Mouse (Mus musculus) stomach, embryonic 15.5 days (tissue): ENCODE data around the gene Olfr509. TPM values are rescaled to one million over a fixed set of nuclear protein-coding genes. Genes with fewer than 3 reads are reported as not detected.
A peak's percentile ranks its signal among the peaks of the same experiment; 100 is the strongest.
"Not testable (repeated sequence)": the region's sequence is repeated elsewhere in the genome, so short reads cannot be mapped to it uniquely, and the experiment has no call there.

Experiments used
- ATAC-seq: fragments of 200-750 bp; cut with Nextera tagmentation; 2 replicates; pipeline ENCODE4 v1.8.0; 2017; ENCODE audit warnings: low read depth, moderate number of reproducible peaks, moderate TSS enrichment; ENCODE audit not compliant: insufficient read depth, low FRiP score
- H3K27ac ChIP-seq: fragments of 300-500 bp; sonication (generic); 2 replicates; pipeline ENCODE4 v1.5.1; 2015; ENCODE audit warnings: mild to moderate bottlenecking, inconsistent platforms
- H3K27me3 ChIP-seq: fragments of 300-500 bp; sonication (generic); replicated peaks from 2 replicates; pipeline ENCODE4 v1.6.1; 2015; ENCODE audit warnings: inconsistent platforms
- H3K36me3 ChIP-seq: fragments of 300-500 bp; sonication (generic); 2 replicates; pipeline ENCODE4 v1.6.1; 2015; ENCODE audit warnings: inconsistent platforms
- H3K4me1 ChIP-seq: fragments of 300-500 bp; sonication (generic); 2 replicates; pipeline ENCODE4 v1.6.1; 2015; ENCODE audit warnings: inconsistent platforms
- H3K4me2 ChIP-seq: fragments of 300-500 bp; sonication (generic); 2 replicates; pipeline ENCODE4 v1.6.1; 2015; ENCODE audit warnings: mild to moderate bottlenecking, inconsistent platforms
- H3K4me3 ChIP-seq: fragments of 300-500 bp; sonication (generic); replicated peaks from 2 replicates; pipeline ENCODE4 v1.5.1; 2015; ENCODE audit warnings: inconsistent platforms
- H3K9ac ChIP-seq: fragments of 300-500 bp; sonication (generic); 2 replicates; pipeline ENCODE4 v1.6.1; 2015; ENCODE audit warnings: inconsistent platforms
- H3K9me3 ChIP-seq: fragments of 300-500 bp; sonication (generic); 2 replicates; pipeline ENCODE4 v1.6.1; 2016; ENCODE audit warnings: inconsistent platforms
- WGBS: fragments of 180-500 bp; shearing (Covaris S2); methylation state at CpG from one replicate; pipeline ENCODE4 v1.1.7; 2015; 5-methylcytosine and 5-hydroxymethylcytosine counted together
- polyA plus RNA-seq: library from polyadenylated mRNA; unstranded; fragments of >200 nt; fragmentation: Nextera tagmentation; extraction: Ambion mirVana; gene quantifications from 2 replicates; pipeline ENCODE4 v1.2.1, GENCODE M21; 2015

Gene Olfr509
- not detected in 2 replicates for polyA plus RNA-seq

DNA sequence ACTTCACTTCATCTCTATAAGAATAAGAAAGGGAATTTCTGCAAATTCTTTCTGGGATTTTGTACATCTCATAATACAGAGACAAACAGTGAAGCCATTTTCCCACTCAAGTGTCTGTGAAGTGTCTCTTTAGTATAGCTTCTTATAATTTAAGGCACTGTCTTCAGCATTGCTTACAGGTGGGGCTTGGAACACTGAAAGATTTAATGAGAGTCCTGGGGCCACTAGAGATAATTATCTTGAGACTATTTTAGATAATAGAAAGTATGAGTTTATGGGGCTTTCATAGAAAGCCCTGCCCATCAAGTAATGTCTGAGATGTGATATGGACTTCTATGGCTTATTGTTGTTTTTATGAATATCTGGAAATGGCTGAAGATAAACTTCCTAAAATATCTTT lies at the start of gene Olfr509:
Gene Olfr509, minus strand, starts transcription at position 101 of the 400 bp plus-strand sequence.
- no peaks in the 10 kb centered on the region for H3K36me3 ChIP-seq
- H3K9ac ChIP-seq, result no peak within 1 kb of the TSS
- no peak within 1 kb of the TSS for H3K4me3 ChIP-seq
- no peaks in the 10 kb centered on the region for H3K27me3 ChIP-seq
- no peak within 1 kb of the TSS for H3K4me2 ChIP-seq
- ATAC-seq, result no peak
- no peaks in the 10 kb centered on the region for H3K9me3 ChIP-seq
- H3K27ac ChIP-seq, result no peak within 1 kb of the TSS
- no peaks in the 10 kb centered on the region for H3K4me1 ChIP-seq

DNA sequence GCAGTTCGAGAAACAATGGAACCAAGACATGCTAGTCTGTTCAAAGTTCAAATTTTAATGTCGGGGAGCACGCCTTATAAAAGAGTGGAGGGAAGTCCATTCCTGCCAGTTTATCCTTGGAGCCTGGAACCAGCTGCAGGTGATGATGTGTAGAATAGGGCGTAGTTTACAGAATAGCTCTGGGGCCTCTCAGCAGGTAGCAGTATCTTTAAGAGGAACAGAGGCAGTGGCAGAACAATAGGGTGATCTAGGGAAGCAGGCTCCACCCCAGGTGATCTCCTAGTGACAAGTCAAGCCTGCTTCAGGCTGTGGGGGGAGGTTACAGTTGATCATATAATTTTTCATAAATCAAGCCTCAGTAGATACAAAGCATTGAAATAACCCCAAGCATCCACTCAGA lies 27.2 kb upstream of the Olfr509 start:
- H3K9me3 ChIP-seq, result no peaks in the 10 kb centered on the region
- H3K4me3 ChIP-seq, result no peak overlapping the region
- no peaks in the 10 kb centered on the region for H3K27me3 ChIP-seq
- 77% methylated on average over 4 of the region's 4 CpGs for WGBS
- ATAC-seq, result no peak
- no peak overlapping the region for H3K27ac ChIP-seq
- H3K4me1 ChIP-seq, result no peaks in the 10 kb centered on the region
- no peaks in the 10 kb centered on the region for H3K36me3 ChIP-seq
- no peak overlapping the region for H3K4me2 ChIP-seq
- H3K9ac ChIP-seq, result no peak overlapping the region

DNA sequence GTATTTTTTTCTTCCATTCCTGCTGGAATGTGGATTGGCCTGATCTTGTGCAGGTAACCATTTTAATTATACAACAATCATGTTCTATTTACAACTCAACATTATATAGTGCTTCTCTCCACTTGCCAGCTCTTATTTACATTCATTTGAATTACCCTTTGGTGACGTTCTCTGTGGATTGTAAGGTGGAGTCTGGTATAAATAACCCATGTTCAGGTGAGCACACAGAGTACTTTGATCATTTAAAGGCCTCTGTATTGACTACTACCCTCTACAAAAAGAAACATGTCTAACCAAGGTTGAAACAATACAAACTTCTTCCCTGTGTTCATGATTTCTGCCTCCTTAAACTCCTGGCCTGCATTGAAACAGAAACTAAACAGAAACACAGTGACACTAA lies 19.4 kb upstream of the Olfr509 start:
- Histone ChIP-seq H3K4me3 (no peak overlapping the region), H3K4me1 (no peaks in the 10 kb centered on the region), H3K27ac (no peak overlapping the region), H3K9me3 (no peaks in the 10 kb centered on the region), H3K4me2 (no peak overlapping the region), H3K27me3 (no peaks in the 10 kb centered on the region), H3K9ac (no peak overlapping the region), H3K36me3 (no peaks in the 10 kb centered on the region)
- 63% methylated on average over 1 of the region's 1 CpGs for WGBS
- ATAC-seq, result no peak

DNA sequence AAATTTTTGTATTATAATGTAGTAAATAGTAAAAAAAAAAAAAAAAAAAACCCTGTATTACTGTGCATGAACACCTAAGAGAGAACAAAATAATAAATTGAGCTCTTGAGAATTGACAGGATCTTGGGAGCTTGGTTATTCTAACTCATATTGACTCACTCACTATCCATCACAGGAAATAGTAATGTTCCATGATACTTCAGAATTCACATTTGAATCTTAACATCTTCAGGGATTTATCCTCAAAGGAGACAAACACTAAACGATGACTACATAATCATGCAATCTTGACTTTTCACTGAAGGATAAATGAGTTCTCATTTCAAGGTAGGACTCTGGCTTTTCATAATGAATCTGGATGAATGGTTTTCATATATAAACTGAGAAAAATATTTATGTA lies 14.4 kb upstream of the Olfr509 start, which contains the start of gene Olfr510:
Gene Olfr510, plus strand, starts transcription at position 301 of the 400 bp plus-strand sequence.
- 89% methylated on average over 1 of the region's 1 CpGs for WGBS
- Histone ChIP-seq H3K9ac (no peak within 1 kb of the TSS), H3K36me3 (no peaks in the 10 kb centered on the region), H3K4me3 (no peak within 1 kb of the TSS), H3K4me1 (no peaks in the 10 kb centered on the region), H3K27ac (no peak within 1 kb of the TSS), H3K27me3 (no peaks in the 10 kb centered on the region), H3K4me2 (no peak within 1 kb of the TSS), H3K9me3 (no peaks in the 10 kb centered on the region)
- no peak for ATAC-seq

DNA sequence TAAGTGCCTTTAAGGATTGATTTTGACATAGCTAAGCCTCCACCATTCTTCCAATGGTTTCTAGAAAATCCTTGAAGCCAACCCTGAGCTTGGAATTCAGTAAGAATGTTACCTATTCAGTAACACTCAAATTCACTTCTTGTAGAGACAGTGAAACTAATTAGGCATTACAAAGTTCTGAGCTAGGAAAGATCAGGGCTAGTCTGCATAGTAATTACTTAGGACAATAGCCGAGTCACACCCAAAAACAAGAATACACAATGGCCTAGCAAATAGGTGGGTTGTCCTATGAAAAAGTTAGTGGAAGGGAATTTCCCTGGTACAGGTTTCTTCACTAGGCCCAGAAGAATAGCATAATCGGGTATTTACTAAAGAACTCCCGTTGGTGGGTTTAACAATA lies 10.7 kb upstream of the Olfr509 start:
- Histone ChIP-seq H3K4me2 (no peak overlapping the region), H3K4me1 (no peaks in the 10 kb centered on the region), H3K9me3 (no peaks in the 10 kb centered on the region), H3K4me3 (no peak overlapping the region), H3K9ac (no peak overlapping the region), H3K27me3 (no peaks in the 10 kb centered on the region), H3K36me3 (no peaks in the 10 kb centered on the region), H3K27ac (no peak overlapping the region)
- ATAC-seq, result no peak
- WGBS, result 83% methylated on average over 3 of the region's 3 CpGs

DNA sequence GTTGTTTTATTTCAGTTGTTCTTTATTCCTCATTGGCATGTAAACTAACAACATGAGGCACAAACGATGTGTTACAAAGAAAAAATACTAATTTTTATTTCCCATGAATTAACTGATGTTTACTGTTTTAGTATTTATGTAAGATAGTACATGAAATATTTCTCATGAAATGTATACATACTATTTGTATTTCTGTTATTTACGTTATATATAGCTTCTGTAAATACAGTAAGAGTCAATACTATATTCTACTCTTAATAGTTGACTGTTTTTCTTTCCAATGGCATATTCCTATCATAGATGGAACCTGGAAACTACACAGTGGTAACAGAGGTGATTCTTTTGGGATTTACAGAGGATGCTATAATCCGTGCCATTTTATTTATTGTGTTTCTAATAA lies 22.0 kb downstream of the Olfr509 start, which contains the start of gene Olfr508:
Gene Olfr508, plus strand, starts transcription at position 301 of the 400 bp plus-strand sequence.
- no peak within 1 kb of the TSS for H3K4me2 ChIP-seq
- no peaks in the 10 kb centered on the region for H3K9me3 ChIP-seq
- H3K9ac ChIP-seq, result no peak within 1 kb of the TSS
- H3K4me1 ChIP-seq, result no peaks in the 10 kb centered on the region
- 81% methylated on average over 3 of the region's 3 CpGs for WGBS
- no peak within 1 kb of the TSS for H3K27ac ChIP-seq
- no peaks in the 10 kb centered on the region for H3K27me3 ChIP-seq
- no peaks in the 10 kb centered on the region for H3K36me3 ChIP-seq
- no peak for ATAC-seq
- H3K4me3 ChIP-seq, result no peak within 1 kb of the TSS

DNA sequence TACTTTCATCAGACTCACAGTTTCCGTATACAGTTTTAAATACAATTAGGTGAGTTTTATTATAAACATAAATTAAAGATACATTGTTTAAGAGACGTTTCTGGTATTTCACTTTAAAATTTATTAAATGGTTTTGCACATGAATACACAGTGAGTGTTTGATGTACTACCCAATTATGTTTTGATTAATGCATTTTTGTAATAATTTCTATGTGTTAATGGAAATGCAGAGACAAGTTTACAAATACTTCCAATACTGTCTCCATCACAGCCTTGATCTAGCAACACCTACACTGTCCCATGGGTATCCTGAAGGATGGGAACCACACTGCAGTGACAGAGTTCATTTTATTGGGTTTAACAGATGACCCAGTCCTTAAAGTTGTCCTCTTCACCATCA lies 30.2 kb downstream of the Olfr509 start, which contains the start of gene Olfr507:
Gene Olfr507, plus strand, starts transcription at position 301 of the 400 bp plus-strand sequence.
- no peaks in the 10 kb centered on the region for H3K9me3 ChIP-seq
- no peaks in the 10 kb centered on the region for H3K27me3 ChIP-seq
- H3K9ac ChIP-seq, result no peak within 1 kb of the TSS
- no peak within 1 kb of the TSS for H3K4me2 ChIP-seq
- H3K4me1 ChIP-seq, result no peaks in the 10 kb centered on the region
- no peak within 1 kb of the TSS for H3K4me3 ChIP-seq
- H3K27ac ChIP-seq, result no peak within 1 kb of the TSS
- WGBS, result 72% methylated on average over 2 of the region's 2 CpGs
- H3K36me3 ChIP-seq, result no peaks in the 10 kb centered on the region
- ATAC-seq, result no peak

DNA sequence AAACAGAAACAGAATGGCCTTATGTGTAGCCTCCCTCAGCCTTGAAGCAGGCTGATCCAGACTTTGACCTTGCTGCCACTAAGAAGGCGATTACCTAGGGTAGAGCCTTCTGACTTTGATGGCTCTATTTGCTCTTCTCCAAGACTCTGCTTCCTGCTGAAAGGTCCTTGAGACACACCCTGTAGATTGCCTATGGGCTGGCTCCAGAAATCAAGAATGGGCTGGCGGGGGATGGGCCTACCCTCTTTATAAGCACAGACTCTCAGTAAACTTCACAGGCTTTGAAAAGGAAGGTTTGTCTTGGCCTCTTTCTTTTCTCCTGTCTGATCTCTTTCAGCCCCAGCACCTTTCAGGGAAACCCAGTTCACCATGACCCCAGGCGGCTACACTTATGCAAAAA lies 34.9 kb downstream of the Olfr509 start:
- ATAC-seq, result peak; percentile 60
- not testable (repeated sequence) for H3K4me2 ChIP-seq, H3K36me3 ChIP-seq, H3K9ac ChIP-seq, H3K27me3 ChIP-seq, H3K9me3 ChIP-seq, H3K4me3 ChIP-seq, H3K4me1 ChIP-seq, H3K27ac ChIP-seq
- 48% methylated on average over 3 of the region's 3 CpGs for WGBS

DNA sequence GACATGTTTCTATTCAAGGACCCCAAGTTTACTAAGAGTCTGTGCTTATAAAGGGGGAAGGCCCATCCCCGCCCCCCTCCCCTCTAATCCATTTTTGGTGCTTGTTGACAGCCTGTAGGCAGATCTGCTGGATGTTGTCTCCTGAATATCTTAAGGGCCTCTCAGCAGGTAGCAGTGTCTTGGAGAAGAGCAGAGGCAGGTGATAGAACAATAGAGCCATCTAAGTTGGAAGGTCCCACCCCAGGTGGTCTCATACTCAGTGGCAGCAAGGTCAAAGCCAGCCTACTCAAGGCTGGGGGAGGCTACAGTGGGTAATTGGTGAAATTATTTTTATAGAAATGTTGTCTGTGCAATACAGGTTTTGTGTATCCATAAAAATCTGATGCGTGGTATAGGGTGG lies 37.6 kb downstream of the Olfr509 start:
- Histone ChIP-seq H3K27me3 (no peaks in the 10 kb centered on the region), H3K4me2 (no peak overlapping the region), H3K4me3 (no peak overlapping the region), H3K27ac (no peak overlapping the region), H3K9ac (no peak overlapping the region), H3K4me1 (no peaks in the 10 kb centered on the region), H3K36me3 (no peaks in the 10 kb centered on the region), H3K9me3 (no peaks in the 10 kb centered on the region)
- 82% methylated on average over 2 of the region's 2 CpGs for WGBS
- no peak for ATAC-seq

DNA sequence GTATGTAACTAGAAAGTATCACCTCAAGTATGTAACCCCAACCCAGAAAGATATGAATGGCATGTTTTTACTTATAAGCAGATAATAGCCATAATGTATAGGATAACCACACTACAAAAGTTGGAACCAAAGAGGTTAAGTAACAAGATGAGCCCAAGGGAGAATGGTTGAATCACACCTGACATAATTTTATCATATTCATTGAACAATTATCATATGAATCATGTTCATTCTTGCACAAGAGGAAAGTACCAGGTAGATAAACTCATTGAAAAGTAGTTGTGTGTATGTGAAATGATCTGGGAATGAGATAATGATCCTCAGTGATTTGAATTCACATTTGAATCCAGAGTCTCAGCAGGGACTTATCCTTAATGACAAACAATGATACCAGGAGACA lies 41.2 kb downstream of the Olfr509 start, which contains the start of gene Olfr506:
Gene Olfr506, plus strand, starts transcription at position 301 of the 400 bp plus-strand sequence.
- Histone ChIP-seq H3K4me2 (no peak within 1 kb of the TSS), H3K27ac (no peak within 1 kb of the TSS)
- no peak for ATAC-seq

DNA sequence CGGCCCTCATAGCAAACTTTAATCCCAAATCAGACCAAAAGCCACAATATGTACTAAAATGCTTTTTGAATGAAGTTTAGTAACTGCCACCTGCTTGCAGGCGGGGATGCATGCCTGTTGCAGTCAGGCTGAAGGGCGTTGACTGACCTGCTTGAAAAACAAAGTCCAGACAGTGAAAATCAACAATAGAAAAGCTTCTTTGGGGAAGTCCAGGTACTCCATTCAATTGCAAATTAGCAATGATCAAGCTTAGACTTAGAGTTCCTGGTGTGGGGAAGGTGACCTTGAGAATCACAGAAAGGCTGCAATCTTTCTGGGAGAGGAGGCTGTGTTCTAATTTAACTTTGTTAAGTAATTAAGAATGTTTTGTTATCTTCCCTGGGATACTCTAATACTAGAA lies 49.8 kb downstream of the Olfr509 start:
- H3K4me2 ChIP-seq, H3K27ac ChIP-seq, H3K4me3 ChIP-seq, H3K4me1 ChIP-seq, H3K9me3 ChIP-seq, H3K36me3 ChIP-seq, H3K27me3 ChIP-seq, ATAC-seq, H3K9ac ChIP-seq: not testable (repeated sequence)
- 77% methylated on average over 3 of the region's 3 CpGs for WGBS

More for the DNA sequence above, 41.2 kb downstream of the Olfr509 start, which contains the start of gene Olfr506:
- no peaks in the 10 kb centered on the region for H3K36me3 ChIP-seq
- H3K4me1 ChIP-seq, result no peaks in the 10 kb centered on the region
- H3K27me3 ChIP-seq, result no peaks in the 10 kb centered on the region
- no peak within 1 kb of the TSS for H3K9ac ChIP-seq
- H3K9me3 ChIP-seq, result no peaks in the 10 kb centered on the region
- H3K4me3 ChIP-seq, result no peak within 1 kb of the TSS
